Mouse (Mus musculus) ovary, adult 18-20 months (tissue): ENCODE measurements around the gene Lrrc57.
A peak's percentile ranks its signal among the peaks of the same experiment; 100 is the strongest.
"Not testable (repeated sequence)": the region's sequence is repeated elsewhere in the genome, so short reads cannot be mapped to it uniquely, and the experiment has no call there.

Experiments used
- DNase-seq: peaks from one replicate; pipeline ENCODE4 v3.0.0; 2022; ENCODE audit warnings: low spot score, mixed read lengths

Lrrc57 gene

DNA sequence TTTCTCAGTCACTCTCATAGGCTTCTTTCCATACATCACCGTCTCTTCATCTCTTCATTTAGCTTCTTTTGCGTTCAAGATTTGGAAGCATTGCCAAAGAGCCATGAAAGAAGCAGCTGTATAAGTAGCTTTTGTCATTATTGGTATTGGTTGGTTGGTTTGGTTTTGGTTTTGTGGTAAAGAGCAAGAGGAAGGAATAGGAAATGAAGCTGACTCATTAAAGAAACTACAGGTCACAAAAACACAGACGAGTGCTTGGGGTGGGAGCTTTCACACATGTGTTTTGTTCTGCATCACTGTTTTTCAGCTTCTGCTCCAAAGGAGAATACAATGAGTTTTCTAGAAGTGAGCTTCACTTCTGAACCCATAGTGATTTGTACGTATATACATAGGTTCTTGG lies 9.8 kb downstream of the Lrrc57 start:
- no peak for DNase-seq

DNA sequence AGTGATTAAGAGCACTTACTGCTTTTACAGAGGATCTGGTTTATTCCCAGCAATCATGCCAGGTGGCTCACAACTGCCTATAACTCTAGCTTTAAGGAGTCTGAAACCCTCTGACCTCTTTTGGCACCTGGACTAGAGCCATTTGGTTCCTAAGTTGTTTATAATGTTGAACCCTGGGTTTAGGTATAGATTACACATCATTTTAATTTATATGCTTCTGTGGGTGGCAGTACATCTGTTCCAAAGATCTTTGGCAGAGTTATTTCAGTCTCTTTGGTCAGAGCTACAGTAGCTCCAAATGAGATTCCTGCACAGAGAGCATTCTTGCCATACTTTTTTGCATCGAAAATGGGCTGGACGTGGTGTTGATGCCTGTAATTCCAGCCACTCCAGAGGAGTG lies 11.6 kb downstream of the Lrrc57 start:
- no peak for DNase-seq

DNA sequence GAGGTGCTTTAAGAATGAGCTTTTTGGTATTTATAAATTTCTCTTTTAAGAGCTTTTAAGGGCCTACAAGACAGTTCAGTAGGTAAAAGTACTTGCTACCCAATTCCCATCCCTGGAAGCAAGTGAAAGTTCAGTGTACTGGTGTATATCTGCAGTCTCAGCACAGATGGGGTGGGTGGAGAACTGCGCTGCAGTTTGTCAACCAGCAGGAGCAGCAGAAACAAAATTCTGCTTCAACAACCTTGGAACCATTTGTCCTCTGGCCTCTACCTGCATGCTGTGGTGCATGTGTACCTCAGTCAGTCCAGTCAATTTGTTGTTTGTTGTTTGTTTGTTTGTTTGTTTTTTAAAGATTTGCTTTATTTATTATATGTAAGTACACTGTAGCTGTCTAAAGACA lies 17.1 kb downstream of the Lrrc57 start:
- DNase-seq, result no peak

DNA sequence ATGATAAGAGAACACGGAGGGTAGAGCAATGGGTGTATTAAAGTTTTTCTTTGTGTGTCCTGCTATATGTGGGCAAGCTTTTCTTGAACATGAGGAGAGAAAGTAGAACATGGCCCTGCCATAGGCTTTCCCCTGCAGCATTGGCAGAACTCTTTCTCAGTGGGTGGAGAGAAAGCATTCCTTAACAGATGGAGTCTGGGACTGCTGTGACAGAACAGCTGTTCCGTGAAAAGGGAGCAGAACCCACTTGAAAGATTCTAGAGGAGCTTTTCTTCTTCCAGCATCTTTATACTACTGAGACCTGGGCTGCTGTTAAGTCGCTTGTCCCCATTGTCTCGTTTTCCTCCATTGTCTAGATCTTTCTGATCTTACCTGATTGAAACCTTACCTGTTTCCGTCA lies 19.6 kb downstream of the Lrrc57 start:
- DNase-seq, result no peak

DNA sequence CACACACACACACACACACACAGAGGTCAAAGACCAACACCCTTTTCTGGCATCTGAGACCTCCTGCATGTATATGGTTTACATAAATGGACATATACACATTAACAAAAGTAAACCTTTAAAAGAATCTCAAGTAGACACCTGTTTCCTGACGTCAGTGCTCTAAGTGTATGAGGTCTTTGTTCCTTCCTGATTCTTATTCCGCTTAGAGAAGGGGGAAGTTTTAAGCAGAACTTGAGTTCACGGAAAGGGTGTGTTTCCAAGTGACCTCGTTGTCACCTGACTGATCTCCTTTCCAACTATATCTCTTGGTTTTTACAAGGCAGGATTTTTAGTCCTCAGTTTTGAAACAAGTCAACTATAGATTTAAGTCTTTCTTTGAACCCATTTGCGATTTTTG lies 31.0 kb downstream of the Lrrc57 start:
- DNase-seq, result no peak

DNA sequence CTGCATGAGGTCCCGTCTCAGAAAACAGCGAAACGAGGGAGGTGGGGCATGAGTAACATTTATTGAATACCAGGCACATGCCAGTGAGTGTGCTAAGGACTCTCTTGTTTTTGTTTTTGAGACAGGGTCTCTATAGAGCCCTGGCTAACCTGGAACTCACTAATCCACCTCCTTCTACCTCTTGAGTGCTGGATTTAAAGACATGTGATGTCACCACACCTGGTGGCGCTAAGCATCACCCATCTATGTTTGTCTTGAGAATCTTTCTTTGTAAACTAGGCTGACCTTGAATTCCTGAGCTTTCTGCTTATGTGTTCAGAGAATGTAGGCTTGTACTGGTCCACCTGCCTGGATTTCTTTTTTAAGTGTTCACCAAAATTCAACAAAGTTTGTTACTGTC lies 31.5 kb downstream of the Lrrc57 start:
- DNase-seq, result no peak

DNA sequence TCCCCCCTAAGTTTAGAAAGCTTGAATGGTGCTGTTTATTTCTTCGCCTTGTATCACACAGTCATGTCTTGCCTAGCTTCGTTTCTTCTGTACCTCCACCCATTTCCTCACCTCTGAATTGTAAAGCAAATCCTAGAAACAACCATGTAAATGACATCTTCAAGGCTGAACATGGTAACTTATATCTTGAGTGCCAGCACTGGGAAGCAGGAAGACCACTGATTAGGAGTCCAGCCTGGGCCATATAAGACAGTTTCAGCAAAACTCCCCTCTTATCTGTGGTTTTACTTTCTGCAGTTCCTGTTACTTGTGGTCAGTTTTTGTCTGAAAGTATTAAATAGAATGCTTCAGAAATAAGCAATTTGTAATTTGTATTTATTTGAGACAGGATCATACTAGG lies 33.3 kb downstream of the Lrrc57 start:
- DNase-seq, result no peak

DNA sequence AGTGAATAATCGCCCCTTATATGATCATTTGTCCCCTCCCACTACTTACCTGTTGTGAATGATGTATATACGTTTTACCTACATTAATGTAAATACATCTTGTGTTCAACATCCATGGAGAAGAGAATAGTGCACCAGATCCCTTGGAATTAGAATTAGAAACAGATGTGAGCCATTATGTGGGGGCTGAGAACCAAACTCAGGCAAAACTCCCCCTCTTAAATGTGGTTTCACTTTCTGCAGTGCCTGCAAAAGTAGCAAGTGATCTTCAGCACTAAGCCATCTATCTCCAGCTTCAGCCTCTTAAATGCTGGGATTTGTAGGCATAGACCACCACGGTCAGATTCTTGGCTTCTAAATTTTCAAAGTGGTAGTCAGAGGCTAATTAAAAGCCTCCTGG lies 34.2 kb downstream of the Lrrc57 start:
- DNase-seq, result no peak

DNA sequence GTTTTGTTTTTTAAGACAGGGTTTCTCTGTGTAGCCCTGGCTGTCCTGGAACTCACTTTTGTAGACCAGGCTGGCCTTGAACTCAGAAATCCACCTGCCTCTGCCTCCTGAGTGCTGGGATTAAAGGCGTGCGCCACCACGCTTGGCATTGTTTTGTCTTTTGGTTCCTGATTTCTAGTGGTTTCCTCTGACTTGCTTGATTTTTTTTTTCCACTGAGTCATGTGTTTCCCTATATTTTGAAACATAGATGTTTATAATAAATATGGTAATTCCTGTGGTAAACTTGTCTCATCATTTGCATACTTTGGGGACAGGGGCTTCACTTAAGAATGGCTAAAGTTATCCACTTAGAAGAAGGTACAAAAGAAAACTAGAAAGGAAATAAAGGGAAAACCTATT lies 37.2 kb downstream of the Lrrc57 start:
- not testable (repeated sequence) for DNase-seq

DNA sequence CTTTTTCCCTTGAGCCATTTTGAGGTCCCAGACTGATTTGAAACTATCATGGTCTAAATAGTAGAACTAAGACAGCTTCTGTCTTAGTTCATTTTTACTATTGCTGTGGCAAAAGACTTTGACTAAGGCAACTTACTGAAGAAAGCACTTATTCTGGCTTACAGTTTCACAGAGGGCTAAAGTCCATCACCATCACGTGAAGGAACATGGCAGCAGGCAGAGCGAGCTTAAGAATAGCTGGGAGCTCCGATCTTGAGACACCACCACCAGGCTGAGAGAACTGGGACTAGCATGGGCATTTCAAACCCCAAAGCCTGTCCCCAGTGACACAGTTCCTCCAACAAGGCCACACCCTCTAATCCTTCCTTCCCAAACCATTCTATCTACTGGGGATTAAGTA lies 38.2 kb downstream of the Lrrc57 start:
- no peak for DNase-seq

DNA sequence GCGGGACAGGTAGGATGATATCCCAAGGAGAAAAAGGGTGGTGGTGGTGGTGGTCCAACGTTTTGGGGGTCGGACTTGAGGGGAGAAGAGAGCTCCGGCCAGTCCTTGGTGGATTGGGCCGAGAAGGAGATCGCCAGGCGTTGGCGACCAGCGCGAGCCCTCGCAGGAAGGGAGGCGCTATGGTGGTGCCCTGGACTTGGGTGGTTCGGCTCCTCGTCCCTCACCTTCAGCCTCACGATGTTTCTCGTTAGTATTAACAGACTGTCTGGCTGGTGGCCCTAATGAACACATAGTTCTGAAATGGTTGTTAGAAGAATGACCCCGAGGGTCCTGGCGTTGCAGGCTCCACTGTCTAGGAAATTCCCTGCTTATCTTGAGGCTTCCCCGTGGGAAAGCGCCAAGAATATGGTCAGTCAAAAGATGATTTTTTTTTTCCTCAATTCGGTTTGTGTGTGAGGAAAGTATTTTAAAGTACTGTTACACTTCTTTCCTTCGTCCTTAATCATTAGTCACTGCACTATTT lies 41.5 kb downstream of the Lrrc57 start:
- no peak for DNase-seq

DNA sequence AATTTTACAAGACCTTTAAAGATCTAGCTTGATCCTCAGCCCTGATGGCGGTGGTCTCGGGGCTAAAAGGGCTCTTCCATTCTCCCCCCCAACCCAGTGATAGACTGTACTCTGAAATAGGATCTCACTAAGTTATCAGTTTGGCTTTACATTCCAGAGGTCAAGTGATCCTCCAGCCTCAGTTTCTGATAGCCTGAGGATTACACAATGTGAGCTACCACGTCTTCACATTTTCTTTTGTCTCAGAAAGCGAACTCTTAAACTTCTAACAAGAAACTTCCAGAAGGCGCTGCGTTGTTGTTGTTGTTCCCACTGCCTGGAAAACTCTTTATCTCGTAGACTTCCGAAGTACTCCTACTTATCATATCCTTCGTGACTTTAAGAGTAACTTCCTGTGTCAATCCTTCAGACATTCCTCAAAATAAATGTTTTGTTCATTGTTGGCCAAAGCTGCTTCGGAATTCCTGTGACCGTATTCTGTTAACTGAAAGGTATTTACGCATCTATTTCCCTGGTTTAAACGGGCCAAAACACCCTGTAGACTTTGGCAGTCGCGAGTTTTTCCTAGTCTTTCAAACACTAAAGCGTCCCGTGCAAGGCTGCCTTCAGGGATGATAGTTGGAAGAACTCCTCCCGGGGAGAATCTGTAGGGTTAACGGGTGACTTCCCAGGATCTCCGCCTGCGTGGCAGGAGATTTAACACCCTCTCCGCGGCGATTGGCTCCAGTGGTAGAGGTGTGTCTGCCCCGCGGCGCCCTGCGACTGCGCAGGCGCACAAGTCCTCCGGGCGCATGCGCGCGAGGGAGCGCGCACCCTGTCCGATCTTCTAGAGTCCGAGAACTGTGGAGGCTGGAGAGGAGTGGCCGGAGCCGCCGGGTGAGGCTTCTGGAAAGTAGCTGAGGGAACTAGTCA lies 42.2 kb downstream of the Lrrc57 start, which contains the start of gene Snap23:
TSS of gene Snap23 (plus strand) at position 786 of the 912 bp plus-strand sequence.
- DNase-seq, result peak; percentile 96

DNA sequence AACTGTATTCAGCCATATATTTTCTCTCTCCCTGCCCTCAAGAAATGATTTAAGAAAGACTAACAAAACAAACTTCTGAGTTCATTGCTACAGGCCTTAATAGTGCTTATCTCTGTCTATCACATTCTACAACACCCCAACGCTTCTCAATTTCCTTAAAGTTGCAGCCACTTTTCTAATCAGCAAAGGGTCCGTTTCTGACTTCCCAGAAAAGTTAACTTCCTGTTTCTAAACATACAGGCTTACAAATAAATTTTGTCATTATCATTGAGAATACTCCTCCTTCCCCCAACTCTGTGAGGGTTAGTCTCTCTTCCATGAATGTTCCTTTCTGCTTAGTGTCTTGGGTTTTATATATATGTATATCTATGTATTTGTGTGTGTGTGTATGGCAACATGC lies 44.0 kb downstream of the Lrrc57 start:
- DNase-seq, result no peak

DNA sequence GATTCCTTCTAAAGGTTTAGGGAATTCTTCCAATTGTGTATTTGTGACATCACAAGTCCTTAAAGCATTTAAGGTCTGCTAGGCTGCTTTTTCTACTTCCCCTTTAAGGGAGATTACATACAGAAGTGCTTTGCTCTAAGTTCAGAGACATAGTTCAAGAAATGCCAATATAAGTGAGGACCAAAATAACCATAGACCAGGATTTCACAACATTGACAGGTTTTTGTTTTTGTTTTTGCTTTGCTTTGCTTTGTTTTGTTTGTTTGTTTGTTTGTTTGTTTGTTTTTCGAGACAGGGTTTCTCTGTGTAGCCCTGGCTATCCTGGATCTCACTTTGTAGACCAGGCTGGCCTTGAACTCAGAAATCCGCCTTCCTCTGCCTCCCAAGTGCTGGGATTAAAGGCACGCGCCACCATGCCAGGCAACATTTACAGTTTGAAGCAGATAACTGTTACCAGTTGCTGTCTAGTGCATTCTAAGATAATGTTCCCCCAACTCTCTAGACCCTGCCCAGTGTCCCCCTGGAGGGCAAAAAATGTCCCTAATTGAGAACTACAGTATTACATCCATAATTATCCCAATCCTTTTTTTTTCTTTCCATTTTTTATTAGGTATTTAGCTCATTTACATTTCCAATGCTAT lies 44.7 kb downstream of the Lrrc57 start:
- DNase-seq, result not testable (repeated sequence)

DNA sequence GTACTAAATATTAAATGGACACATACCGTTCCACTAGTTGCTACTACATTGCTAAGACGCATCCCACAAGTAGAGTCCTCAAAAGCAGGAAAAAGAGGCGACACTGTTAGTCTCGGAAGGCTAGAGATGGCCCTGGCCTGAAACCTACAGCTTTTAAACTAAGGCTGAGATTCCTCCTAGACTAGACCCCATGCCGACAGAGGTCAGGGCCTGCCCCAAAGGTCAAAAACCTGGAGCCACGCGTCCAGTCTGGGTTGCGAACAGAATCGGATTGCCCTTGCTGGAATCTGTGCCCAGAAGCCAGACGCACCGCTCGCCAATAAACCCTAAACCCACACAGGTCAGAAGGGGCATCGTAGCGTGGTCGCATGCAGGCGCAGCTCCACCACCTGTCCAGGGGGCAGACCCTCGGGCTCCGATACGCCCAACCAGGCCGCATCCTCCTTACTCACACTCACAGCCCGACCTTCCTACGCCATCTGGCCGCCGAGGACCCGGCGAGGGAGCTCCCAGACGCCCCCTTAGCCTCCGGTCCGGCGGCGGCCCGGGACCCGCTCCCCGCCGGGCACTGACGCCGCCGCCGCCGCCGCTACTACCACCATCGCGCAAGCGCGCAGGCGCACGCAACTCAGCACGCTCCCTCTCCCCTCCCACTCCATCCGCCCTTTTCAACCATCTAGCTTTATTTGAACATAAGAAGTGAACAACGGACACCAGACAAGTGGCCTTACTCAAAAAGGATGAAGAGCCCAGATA lies 45.9 kb downstream of the Lrrc57 start, which contains the start of gene Zfp106:
TSS of gene Zfp106 (minus strand) at position 609 of the 756 bp plus-strand sequence.
- peak; percentile 74 for DNase-seq

DNA sequence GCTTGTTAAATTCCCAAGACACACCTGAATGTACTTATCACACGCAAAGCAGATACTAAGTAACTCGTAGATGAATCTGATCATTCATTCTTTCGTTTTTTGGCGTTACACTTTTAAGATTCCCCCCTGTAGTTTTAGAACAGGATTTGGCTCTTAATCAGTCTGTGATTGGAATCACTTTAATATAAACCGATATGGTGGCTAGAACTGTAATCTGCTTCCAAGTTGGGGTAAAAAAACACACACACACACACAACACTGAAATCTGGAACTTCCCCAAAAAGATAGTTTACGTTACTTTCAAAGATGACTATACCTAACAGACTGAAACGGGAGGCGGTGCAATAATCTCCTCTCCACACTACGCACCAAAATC lies 46.5 kb downstream of the Lrrc57 start:
- DNase-seq, result no peak

DNA sequence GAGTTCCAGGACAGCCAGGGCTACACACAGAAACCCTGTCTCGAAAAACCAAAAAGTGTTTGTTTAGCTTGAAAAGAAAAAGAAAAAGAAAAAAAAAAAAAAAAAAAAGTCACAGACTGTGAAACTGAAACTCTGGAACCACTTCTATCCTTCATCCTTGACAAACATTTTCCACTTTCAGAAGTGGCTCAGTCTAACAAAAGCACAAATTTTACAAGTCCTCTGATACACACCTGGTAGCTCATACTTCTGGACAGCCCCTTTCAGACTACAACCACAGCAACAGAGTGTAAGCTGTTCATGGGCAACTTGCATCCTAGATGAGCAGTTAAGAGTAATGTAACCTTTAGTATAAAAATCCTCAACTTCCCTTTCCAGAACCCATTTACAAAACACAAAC lies 47.8 kb downstream of the Lrrc57 start:
- DNase-seq, result no peak

DNA sequence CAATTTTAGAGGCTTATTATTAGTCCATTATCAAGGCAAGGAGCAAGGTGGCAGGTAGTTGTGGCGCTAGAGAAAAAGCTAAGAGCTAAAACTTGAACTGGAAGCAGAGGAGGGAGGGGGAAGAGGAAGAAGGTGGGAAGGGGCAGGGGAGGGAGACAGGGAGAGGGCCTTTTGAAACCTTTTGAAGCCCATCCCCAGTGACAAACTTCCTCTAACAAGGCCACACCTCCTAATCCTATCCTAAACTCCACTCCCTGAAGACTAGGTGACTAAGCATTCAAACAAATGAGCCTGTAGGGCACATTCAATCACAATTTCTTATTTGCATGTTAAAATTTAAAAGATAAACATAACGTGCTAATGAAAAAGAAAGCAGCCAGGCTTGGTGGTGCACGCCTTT lies 50.5 kb downstream of the Lrrc57 start:
- DNase-seq, result no peak

DNA sequence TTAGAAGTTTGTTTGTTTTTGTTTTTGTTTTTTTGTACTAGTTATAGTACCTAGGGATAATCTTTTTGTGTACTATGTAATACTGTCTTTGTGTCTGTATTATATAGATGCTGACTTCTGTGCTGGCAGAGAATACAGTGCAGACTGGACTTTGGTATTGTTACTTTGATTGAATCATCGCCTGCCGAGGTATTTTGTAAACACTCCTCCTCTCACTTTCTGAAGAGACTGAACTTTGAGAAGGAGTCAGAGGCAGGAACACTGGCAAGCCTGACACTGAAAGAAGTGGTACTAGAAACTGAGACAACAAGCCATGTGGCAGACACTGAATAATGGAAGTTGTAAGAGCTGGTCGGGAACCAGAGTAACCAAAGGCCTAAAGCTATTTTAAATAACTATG lies 52.5 kb downstream of the Lrrc57 start:
- DNase-seq, result no peak
